Mouse (Mus musculus) c-Kit-negative CD71-positive TER-119-positive erythroid progenitor cells, embryonic 14.5 days (primary cell): ENCODE results near the gene Tcf19.

ENCODE experiments used
- DNase-seq: peaks from one replicate; pipeline ENCODE4 v3.0.0-alpha.2; 2013; ENCODE audit warnings: low read depth, low spot score

Tcf19 gene

GRCm38 (mm10) chr17:35516652-35517500 lies at the start of gene Tcf19, which contains the start of gene Cchcr1:
TSS of gene Tcf19 (minus strand) at chr17:35516824.
TSS of gene Cchcr1 (plus strand) at chr17:35517100.
- peak; percentile 95 for DNase-seq

DNA sequence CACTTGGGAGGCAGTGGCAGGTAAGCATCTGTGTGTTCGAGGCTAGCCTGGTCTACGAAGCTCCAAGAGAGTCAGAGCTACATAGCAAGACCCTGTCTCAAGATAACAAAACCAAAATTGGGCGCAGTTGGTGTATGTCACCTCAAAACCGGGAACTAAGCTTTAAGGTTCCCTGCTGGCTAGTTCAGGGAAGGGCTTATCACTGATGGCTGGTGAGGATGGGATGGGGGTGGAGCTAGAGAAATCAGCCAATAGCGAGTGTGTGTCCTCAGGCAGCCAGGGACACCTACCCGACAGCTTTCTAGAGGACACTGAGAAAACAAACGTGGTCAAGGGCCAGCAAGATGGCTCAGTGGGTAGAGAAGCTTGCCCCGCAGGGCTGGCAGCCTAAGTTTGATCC lies 41.6 kb upstream of the Tcf19 start:
- DNase-seq, result no peak

- no peak for DNase-seq
Measured at GRCm38 (mm10) chr17:35557351-35557750, 40.7 kb upstream of the Tcf19 start.

DNA sequence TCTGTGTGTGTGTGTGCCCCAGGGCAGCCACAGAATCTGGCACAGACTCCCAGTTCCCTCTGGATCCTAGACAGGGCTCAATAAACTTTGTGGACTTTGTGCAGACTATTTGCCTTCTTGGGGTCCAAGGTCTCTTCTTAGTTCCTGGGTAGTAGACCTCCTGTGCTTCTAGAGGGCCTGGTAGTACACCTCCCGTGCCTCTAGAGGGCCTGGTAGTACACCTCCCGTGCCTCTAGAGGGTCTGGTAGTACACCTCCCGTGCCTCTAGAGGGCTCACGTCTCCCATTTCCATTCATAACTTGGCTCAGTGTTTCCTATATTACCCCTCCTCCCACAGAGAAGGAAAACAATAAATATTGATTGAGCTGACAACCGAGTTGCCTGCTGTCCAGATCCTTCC lies 40.2 kb upstream of the Tcf19 start:
- no peak for DNase-seq

DNA sequence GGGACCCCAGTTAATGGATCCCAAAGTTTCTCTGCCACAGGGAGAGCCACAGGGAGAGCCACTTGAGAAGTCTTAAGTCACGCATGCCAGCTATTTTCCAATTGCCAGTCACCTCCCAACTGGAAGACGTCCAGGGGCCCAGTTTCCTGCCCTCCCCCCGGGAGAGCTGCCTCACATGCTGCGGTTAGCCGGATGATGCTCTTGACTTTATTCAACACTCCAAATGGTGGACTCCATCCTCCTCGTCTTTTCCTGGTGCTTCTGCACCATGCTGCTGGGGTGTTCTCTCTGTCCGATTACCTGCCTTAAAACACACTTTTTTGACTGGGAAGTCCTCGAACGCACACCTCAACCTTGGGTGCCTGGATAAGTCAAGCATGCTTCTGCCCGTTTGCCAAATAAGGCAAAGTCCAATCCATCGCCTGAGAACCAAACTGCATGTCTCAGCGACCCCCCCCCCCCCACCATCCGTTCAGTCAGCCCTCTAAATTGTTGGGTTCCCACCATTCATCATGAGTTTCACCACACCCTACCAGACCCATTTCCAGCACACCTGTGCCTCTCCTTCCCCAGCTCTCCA lies 39.7 kb upstream of the Tcf19 start:
- DNase-seq, result no peak

DNA sequence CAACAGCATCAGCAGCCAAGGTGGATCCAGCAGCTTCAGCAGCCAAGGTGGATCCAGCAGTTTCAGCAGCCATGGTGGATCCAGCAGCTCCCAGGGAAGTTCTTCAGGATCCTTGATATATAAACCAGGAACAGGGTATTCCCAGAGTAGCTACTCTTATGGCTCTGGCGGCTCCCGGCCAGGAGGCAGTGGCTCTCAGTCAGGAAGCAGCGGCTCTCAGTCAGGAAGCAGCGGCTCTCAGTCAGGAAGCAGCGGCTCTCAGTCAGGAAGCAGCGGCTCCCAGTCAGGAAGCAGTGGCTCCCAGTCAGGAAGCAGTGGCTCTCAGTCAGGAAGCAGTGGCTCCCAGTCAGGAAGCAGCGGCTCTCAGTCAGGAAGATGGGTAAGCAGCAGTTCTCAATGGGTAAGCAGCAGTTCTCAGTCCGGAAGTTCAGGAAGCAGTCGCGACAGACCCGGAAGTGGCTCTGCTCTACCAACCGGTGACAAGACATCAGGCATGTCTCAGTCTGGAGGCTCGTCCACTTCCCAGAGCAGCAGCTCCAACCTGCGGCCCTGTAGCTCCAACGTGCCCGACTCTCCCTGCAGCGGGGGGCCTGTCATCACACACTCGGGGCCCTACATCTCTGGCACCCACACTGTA lies 38.3 kb upstream of the Tcf19 start:
- DNase-seq, result no peak

- no peak for DNase-seq
Measured at GRCm38 (mm10) chr17:35554321-35554720, 37.7 kb upstream of the Tcf19 start.

DNA sequence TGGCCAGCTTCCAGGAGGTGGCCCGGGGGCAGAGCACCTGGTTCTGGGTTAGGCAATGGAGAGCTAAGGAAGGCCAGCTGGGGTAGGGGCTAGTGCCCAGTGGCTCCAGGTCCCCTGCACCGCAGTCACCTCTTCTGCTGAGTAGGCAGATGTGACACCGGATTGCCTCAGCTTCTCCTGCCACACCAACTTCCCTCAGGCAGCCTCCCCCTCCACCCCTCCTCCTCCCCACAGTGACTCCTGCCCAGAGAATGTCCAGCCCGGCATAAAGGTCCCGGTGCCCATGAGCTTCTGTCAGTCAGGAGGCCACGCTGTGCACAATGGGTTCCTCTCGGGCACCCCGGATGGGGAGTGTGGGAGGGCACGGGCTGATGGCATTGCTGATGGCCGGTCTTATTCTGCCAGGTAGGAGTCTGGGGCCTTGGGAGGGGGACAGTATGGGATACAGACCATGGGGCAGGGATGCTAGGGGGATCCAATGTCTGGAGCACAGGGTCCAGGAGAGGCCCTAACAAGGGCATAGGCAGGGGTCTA lies 35.3 kb upstream of the Tcf19 start, which contains the start of gene Cdsn:
Gene Cdsn (plus strand): TSS at position 248 of the 534 bp plus-strand sequence.
- no peak for DNase-seq

- no peak for DNase-seq
Measured at GRCm38 (mm10) chr17:35550871-35551270, 34.2 kb upstream of the Tcf19 start.

DNA sequence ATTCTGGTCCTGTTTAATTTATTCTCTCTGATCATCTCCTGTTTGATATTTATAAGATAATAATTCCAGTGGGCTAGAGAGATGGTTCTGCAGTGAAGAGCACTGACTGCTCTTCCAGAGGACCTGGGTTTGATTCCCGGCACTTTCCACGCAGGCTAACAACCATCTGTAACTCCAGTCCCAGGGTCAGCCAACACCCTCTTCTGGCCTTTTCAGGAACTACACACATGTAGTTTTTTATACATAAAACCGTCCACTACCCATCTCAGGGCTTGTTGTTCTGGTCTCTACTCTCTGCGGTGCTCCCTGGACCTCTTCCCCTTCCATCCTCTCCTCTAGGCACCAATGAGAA lies 33.5 kb upstream of the Tcf19 start:
- no peak for DNase-seq

DNA sequence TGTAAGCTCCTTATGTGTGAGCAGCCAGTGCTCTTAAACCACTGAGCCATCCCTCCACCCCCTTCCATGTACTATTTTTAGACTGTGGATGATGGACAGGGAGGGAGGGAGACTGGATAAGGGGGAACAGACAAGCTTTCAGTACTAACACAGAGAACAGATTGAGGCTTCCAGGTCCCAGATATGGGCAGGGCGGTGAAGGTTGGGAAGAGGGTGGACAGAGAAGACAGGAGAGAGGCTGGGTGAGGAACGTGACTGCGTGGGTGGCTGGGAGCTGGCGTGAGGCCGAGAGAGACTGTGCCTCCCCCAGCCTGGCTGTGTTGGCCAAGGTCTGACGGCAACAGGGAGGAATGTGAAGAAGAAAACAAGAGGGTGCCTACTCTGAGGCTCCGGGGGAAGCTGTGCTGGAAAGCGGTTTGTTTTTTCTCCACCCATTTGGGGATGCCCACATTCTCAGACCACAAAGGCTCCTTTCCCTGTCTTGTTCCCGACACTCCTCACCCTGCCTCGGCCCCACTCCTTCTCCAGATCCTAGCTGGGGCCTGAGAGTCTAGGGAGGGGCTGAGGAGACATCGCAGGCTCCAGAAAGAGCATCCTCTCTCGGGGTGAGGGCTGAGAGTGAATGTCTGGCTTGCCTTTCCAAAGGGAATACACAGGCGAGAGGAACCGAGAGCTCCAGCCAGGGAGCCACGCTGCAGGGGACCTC lies 33.0 kb upstream of the Tcf19 start:
- no peak for DNase-seq

- DNase-seq, result no peak
Measured at GRCm38 (mm10) chr17:35548636-35549035, 32.0 kb upstream of the Tcf19 start.

DNA sequence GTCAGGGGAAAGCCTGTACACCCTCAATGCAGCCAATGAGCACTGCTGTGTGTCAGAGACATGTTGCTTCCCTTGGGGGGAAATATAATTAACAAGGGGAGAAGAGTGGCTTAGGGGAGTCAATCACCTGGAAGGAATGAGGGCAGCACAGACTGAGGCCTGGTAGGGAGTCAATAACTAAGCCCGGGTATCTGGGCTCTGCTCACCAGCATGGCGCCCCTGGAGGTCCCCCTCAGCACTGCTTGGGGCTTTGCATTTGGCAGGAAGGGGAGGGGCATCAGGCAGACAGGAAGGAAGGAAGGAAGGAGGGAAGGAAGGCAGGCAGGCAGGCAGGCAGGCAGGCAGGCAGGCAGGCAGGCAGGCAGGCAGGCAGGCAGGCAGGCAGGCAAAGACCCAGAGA lies 30.8 kb upstream of the Tcf19 start:
- no peak for DNase-seq

GRCm38 (mm10) chr17:35544680-35545079 lies 28.1 kb upstream of the Tcf19 start:
- DNase-seq, result peak; percentile 28

DNA sequence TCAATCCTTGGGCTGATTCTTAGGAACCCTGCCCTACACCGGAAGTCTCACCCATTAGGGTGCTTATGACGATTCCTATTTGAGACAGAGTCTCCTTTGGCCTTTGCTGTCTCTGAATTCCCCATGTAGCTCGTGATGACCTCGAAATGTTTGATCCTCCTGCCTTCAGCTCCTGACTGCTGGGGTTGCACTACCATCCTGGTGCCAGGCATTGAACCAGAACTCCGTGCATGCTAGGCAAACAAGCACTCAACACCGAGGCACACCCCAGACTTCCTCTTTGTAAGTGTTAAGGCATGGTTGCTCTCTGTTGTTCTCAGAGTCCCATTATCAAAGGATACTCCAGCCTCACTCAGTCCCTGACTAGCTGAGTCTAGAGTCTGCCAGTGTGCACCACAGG lies 27.4 kb upstream of the Tcf19 start:
- DNase-seq, result no peak

- no peak for DNase-seq
Measured at GRCm38 (mm10) chr17:35543412-35543861, 26.8 kb upstream of the Tcf19 start.

- no peak for DNase-seq
Measured at GRCm38 (mm10) chr17:35542761-35543411, 26.3 kb upstream of the Tcf19 start.

DNA sequence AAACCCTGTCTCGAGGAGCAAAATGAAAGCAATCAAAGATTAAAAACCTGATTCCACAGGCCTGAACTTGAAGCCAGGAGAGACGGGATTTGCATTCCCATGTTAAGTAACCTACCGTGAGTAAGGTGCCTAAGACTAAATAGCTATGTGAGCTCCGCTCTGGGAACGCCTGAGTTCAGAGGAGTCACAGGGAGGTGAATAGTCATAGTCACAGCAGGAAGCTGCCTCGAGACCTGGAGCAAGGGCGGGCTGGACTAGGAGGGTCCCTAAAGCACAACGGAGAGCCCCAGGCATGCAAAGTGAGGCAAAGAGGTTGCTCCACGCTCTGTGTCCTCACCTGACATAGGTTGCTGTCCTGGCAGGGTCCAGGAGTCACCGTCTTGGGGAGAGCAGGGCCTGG lies 22.9 kb upstream of the Tcf19 start:
- DNase-seq, result no peak

DNA sequence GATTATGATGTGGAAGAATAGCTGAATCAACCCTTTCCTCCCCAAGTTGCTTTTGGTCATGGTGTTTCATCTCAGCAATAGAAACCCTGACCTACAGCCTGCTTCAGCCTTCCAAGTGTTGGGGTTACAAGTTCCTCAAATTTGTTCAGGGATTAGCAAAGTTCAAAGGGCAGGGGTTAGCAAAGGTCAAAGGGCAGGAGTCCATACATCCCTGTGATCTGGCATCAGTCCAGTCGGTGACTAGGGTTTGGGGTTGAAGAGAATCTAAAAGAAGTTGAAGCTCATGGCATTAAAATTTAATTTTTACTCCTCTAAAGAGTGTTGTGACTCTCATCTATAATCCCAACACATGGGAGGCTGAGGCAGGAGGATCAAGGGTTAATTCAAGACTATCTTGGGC lies 21.9 kb upstream of the Tcf19 start:
- DNase-seq, result no peak

- no peak for DNase-seq
Measured at GRCm38 (mm10) chr17:35537421-35537820, 20.8 kb upstream of the Tcf19 start.

DNA sequence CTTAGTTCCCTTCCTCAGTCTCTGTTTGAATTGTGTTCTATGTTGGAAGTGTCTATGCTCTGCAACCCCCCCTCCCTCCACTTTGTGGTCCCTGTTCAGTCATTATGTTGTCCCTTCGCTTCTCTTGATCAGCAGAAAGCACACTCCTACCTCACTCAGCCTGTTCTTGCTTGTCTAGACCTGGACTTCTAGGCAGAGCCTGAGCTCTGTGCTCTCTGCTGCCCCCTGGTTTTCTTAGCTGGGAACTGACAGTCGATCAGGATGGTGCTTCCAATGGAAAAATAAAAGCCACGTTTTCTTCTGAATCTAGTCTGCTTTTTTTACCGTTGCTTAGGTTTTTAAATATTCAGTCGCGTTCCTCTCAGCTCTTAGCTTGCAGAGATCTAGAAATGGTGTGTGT lies 17.7 kb upstream of the Tcf19 start:
- DNase-seq, result peak; percentile 43
